Mouse (Mus musculus) limb, embryonic 10.5 days (tissue): ENCODE measurements around the gene Slc22a23. TPM values are rescaled to one million over a fixed set of nuclear protein-coding genes. Genes with fewer than 3 reads are reported as not detected.

ENCODE experiments used
- DNase-seq: peaks from one replicate; pipeline ENCODE4 v3.0.0-alpha.2; 2017; ENCODE audit warnings: low spot score
- H3K27ac ChIP-seq: fragments of 300-500 bp; sonication (generic); 2 replicates; pipeline ENCODE4 v1.5.1; 2016; ENCODE audit warnings: mild to moderate bottlenecking
- H3K27me3 ChIP-seq: fragments of 300-500 bp; sonication (generic); 2 replicates; pipeline ENCODE4 v1.6.1; 2016; ENCODE audit warnings: low read depth, mild to moderate bottlenecking; ENCODE audit not compliant: poor library complexity, severe bottlenecking
- H3K36me3 ChIP-seq: fragments of 300-500 bp; sonication (generic); 2 replicates; pipeline ENCODE4 v1.6.1; 2016; ENCODE audit warnings: mild to moderate bottlenecking, moderate library complexity
- H3K4me1 ChIP-seq: fragments of 300-500 bp; sonication (generic); 2 replicates; pipeline ENCODE4 v1.6.1; 2016
- H3K4me3 ChIP-seq: fragments of 300-500 bp; sonication (generic); 2 replicates; pipeline ENCODE4 v1.5.1; 2016; ENCODE audit warnings: mild to moderate bottlenecking, moderate library complexity
- H3K9me3 ChIP-seq: fragments of 300-500 bp; sonication (generic); replicated peaks from 2 replicates; pipeline ENCODE4 v1.6.1; 2016; ENCODE audit warnings: mild to moderate bottlenecking
- WGBS: fragments of 180-500 bp; shearing (Covaris S2); methylation state at CpG from one replicate; pipeline ENCODE4 v1.1.7; 2016; 5-methylcytosine and 5-hydroxymethylcytosine counted together
- polyA plus RNA-seq: library from polyadenylated mRNA; unstranded; fragments of >200 nt; fragmentation: Nextera tagmentation; extraction: Ambion mirVana; gene quantifications from 2 replicates; pipeline ENCODE4 v1.2.1, GENCODE M21; 2016

The Slc22a23 gene
- polyA plus RNA-seq, 1 experiment from 2014 or later = 1.8 TPM

- peak; percentile 53 for DNase-seq
- peaks cover 22% of the 10 kb centered on the region for H3K4me1 ChIP-seq
- H3K36me3 ChIP-seq = no peaks in the 10 kb centered on the region
- H3K9me3 ChIP-seq = no peaks in the 10 kb centered on the region
- peak overlapping the region; percentile 17; the same call in 1 of the 2 replicates for H3K4me3 ChIP-seq
- peak overlapping the region; percentile 91 for H3K27ac ChIP-seq
- 47% methylated on average over 15 of the region's 15 CpGs for WGBS
- H3K27me3 ChIP-seq = no peaks in the 10 kb centered on the region
Observed at GRCm38 (mm10) chr13:34248941-34249920, 95.8 kb downstream of the Slc22a23 start.

- no peaks in the 10 kb centered on the region for H3K9me3 ChIP-seq
- DNase-seq = no peak
- H3K4me1 ChIP-seq = peaks cover 22% of the 10 kb centered on the region
- 41% methylated on average over 6 of the region's 6 CpGs for WGBS
- H3K4me3 ChIP-seq = no peak overlapping the region
- H3K27me3 ChIP-seq = no peaks in the 10 kb centered on the region
- peak overlapping the region; percentile 91 for H3K27ac ChIP-seq
- H3K36me3 ChIP-seq = no peaks in the 10 kb centered on the region
Observed at GRCm38 (mm10) chr13:34248107-34248506, 96.9 kb downstream of the Slc22a23 start.

GRCm38 (mm10) chr13:34246821-34247220, 98.2 kb downstream of the Slc22a23 start:
- no peaks in the 10 kb centered on the region for H3K9me3 ChIP-seq
- peaks cover 24% of the 10 kb centered on the region for H3K4me1 ChIP-seq
- H3K27me3 ChIP-seq = no peaks in the 10 kb centered on the region
- 64% methylated on average over 3 of the region's 3 CpGs for WGBS
- no peak overlapping the region for H3K27ac ChIP-seq
- H3K4me3 ChIP-seq = no peak overlapping the region
- H3K36me3 ChIP-seq = no peaks in the 10 kb centered on the region
- DNase-seq = no peak

- Histone ChIP-seq H3K27me3 (no peaks in the 10 kb centered on the region), H3K27ac (no peak overlapping the region)
- 82% methylated on average over 6 of the region's 6 CpGs for WGBS
Observed at GRCm38 (mm10) chr13:34245216-34245615, 99.8 kb downstream of the Slc22a23 start.

GRCm38 (mm10) chr13:34244186-34244585, 100.8 kb downstream of the Slc22a23 start:
- no peak overlapping the region for H3K27ac ChIP-seq
- H3K27me3 ChIP-seq = no peaks in the 10 kb centered on the region
- H3K4me1 ChIP-seq = peaks cover 33% of the 10 kb centered on the region

More at GRCm38 (mm10) chr13:34245216-34245615, 99.8 kb downstream of the Slc22a23 start:
- H3K9me3 ChIP-seq = no peaks in the 10 kb centered on the region
- H3K36me3 ChIP-seq = no peaks in the 10 kb centered on the region
- DNase-seq = no peak
- H3K4me1 ChIP-seq = peaks cover 29% of the 10 kb centered on the region
- no peak overlapping the region for H3K4me3 ChIP-seq

GRCm38 (mm10) chr13:34242211-34242610, 102.8 kb downstream of the Slc22a23 start:
- Histone ChIP-seq H3K9me3 (no peaks in the 10 kb centered on the region), H3K27me3 (no peaks in the 10 kb centered on the region), H3K4me1 (peaks cover 31% of the 10 kb centered on the region), H3K27ac (no peak overlapping the region), H3K36me3 (no peaks in the 10 kb centered on the region), H3K4me3 (no peak overlapping the region)
- DNase-seq = no peak
- WGBS = 28% methylated on average over 3 of the region's 3 CpGs

More at GRCm38 (mm10) chr13:34244186-34244585, 100.8 kb downstream of the Slc22a23 start:
- Histone ChIP-seq H3K9me3 (no peaks in the 10 kb centered on the region), H3K36me3 (no peaks in the 10 kb centered on the region), H3K4me3 (no peak overlapping the region)
- DNase-seq = no peak
- 68% methylated on average over 1 of the region's 1 CpGs for WGBS

- no peaks in the 10 kb centered on the region for H3K9me3 ChIP-seq
- no peak overlapping the region for H3K4me3 ChIP-seq
- H3K27me3 ChIP-seq = no peaks in the 10 kb centered on the region
- no peak for DNase-seq
- peaks cover 31% of the 10 kb centered on the region for H3K4me1 ChIP-seq
- H3K27ac ChIP-seq = no peak overlapping the region
- WGBS = 69% methylated on average over 3 of the region's 3 CpGs
- H3K36me3 ChIP-seq = no peaks in the 10 kb centered on the region
Observed at GRCm38 (mm10) chr13:34240087-34240428, 104.9 kb downstream of the Slc22a23 start.

- peak; percentile 43 for DNase-seq
- Histone ChIP-seq H3K9me3 (no peaks in the 10 kb centered on the region), H3K27me3 (no peaks in the 10 kb centered on the region), H3K4me1 (peaks cover 35% of the 10 kb centered on the region), H3K36me3 (no peaks in the 10 kb centered on the region), H3K27ac (peak overlapping the region; percentile 50; the same call in 1 of the 2 replicates), H3K4me3 (peak overlapping the region; percentile 4; the same call in 1 of the 2 replicates)
- 19% methylated on average over 11 of the region's 11 CpGs for WGBS
Observed at GRCm38 (mm10) chr13:34239371-34240086, 105.5 kb downstream of the Slc22a23 start.

- WGBS = 12% methylated on average over 14 of the region's 14 CpGs
- no peaks in the 10 kb centered on the region for H3K27me3 ChIP-seq
- DNase-seq = no peak
- no peaks in the 10 kb centered on the region for H3K9me3 ChIP-seq
- peak overlapping the region; percentile 4; the same call in 1 of the 2 replicates for H3K4me3 ChIP-seq
- no peaks in the 10 kb centered on the region for H3K36me3 ChIP-seq
- peaks cover 37% of the 10 kb centered on the region for H3K4me1 ChIP-seq
- H3K27ac ChIP-seq = 0 out of 2 replicates have a peak overlapping the region, but pooled peaks have one; percentile 50
Observed at GRCm38 (mm10) chr13:34238646-34239290, 106.2 kb downstream of the Slc22a23 start.

GRCm38 (mm10) chr13:34235056-34235455, 109.9 kb downstream of the Slc22a23 start:
- Histone ChIP-seq H3K4me1 (peaks cover 28% of the 10 kb centered on the region), H3K27me3 (no peaks in the 10 kb centered on the region), H3K36me3 (no peaks in the 10 kb centered on the region), H3K27ac (no peak overlapping the region), H3K9me3 (no peaks in the 10 kb centered on the region), H3K4me3 (no peak overlapping the region)
- DNase-seq = no peak
- WGBS = 93% methylated on average over 6 of the region's 6 CpGs

- Histone ChIP-seq H3K4me3 (no peak overlapping the region), H3K9me3 (no peaks in the 10 kb centered on the region), H3K27me3 (no peaks in the 10 kb centered on the region), H3K36me3 (no peaks in the 10 kb centered on the region), H3K4me1 (peaks cover 22% of the 10 kb centered on the region), H3K27ac (no peak overlapping the region)
- WGBS = 61% methylated on average over 5 of the region's 5 CpGs
- no peak for DNase-seq
Observed at GRCm38 (mm10) chr13:34234439-34234838, 110.5 kb downstream of the Slc22a23 start.

GRCm38 (mm10) chr13:34232992-34233391, 112.0 kb downstream of the Slc22a23 start:
- no peaks in the 10 kb centered on the region for H3K9me3 ChIP-seq
- no peak overlapping the region for H3K27ac ChIP-seq
- 87% methylated on average over 6 of the region's 6 CpGs for WGBS
- no peaks in the 10 kb centered on the region for H3K27me3 ChIP-seq
- no peak overlapping the region for H3K4me3 ChIP-seq
- no peaks in the 10 kb centered on the region for H3K36me3 ChIP-seq
- DNase-seq = no peak
- peaks cover 20% of the 10 kb centered on the region for H3K4me1 ChIP-seq
